Mouse (Mus musculus): ENCODE measurements around the gene Pth2. TPM values are rescaled to one million over a fixed set of nuclear protein-coding genes. Genes with fewer than 3 reads are reported as not detected.
A peak's percentile ranks its signal among the peaks of the same experiment; 100 is the strongest.
"Not testable (repeated sequence)": the region's sequence is repeated elsewhere in the genome, so short reads cannot be mapped to it uniquely, and the experiment has no call there.

The Pth2 gene
- polyA plus RNA-seq, 1 experiment from 2014 or later: not detected

DNA sequence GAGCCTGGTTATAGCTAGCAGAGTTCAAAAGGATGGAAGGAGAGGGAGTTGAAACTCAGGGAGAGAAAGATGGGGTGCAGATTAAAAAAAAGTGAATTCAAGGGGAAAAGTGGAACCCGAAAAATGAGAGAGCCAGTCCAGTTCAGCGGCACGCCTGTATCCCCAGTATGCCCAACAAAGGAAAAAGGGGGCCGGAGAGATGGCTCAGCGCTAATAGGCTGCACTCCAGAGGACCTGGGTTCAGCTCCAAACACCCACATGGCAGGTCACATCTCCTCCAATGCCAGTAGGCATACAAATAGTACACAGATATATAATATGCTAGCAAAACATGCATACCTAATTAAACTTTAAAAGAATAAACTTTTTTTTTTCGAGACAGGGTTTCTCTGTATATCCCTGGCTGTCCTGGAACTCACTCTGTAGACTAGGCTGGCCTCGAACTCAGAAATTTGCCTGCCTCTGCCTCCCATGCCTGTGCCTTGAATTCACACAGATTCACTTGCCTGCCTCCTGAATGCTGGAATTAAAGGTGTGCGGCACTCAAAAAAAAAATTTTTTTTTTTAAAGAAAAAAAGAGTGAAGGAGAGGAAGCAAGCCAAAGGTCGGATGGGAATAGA is 17.7 kb upstream of the Pth2 start:
- H3K9me3 ChIP-seq (replicated peaks): no peaks in the 10 kb centered on the region
- no peak overlapping the region for H3K4me3 ChIP-seq (replicated peaks)
- ATAC-seq (ENCODE audit: insufficient read depth): no peak
- peaks cover 60% of the 10 kb centered on the region for H3K27me3 ChIP-seq
- H3K36me3 ChIP-seq (replicated peaks): peaks cover 5% of the 10 kb centered on the region; the same call in 1 of the 2 replicates
- no peak overlapping the region for H3K9ac ChIP-seq
- H3K27ac ChIP-seq (replicated peaks): no peak overlapping the region
- H3K4me2 ChIP-seq: no peak overlapping the region
- WGBS (ENCODE audit: insufficient replicate concordance): 63% methylated on average over 9 of the region's 9 CpGs
- peaks cover 21% of the 10 kb centered on the region for H3K4me1 ChIP-seq (replicated peaks)

GRCm38 (mm10) chr7:45163735-45164490 is 16.9 kb upstream of the Pth2 start, which contains the start of gene Slc17a7:
TSS of gene Slc17a7 (plus strand) at chr7:45163949.
- H3K9ac ChIP-seq: no peak within 1 kb of the TSS
- H3K27me3 ChIP-seq: peaks cover 68% of the 10 kb centered on the region
- H3K4me2 ChIP-seq: peak within 1 kb of the TSS; percentile 75
- peak; percentile 27; the same call in 1 of the 2 replicates for ATAC-seq (ENCODE audit: insufficient read depth)
- H3K4me3 ChIP-seq (replicated peaks): peak within 1 kb of the TSS; percentile 51
- 4% methylated on average over 40 of the region's 41 CpGs for WGBS (ENCODE audit: insufficient replicate concordance)
- H3K27ac ChIP-seq (replicated peaks): no peak within 1 kb of the TSS
- H3K4me1 ChIP-seq (replicated peaks): peaks cover 21% of the 10 kb centered on the region
- no peaks in the 10 kb centered on the region; the same call in 1 of the 2 replicates for H3K36me3 ChIP-seq (replicated peaks)
- H3K9me3 ChIP-seq (replicated peaks): no peaks in the 10 kb centered on the region

DNA sequence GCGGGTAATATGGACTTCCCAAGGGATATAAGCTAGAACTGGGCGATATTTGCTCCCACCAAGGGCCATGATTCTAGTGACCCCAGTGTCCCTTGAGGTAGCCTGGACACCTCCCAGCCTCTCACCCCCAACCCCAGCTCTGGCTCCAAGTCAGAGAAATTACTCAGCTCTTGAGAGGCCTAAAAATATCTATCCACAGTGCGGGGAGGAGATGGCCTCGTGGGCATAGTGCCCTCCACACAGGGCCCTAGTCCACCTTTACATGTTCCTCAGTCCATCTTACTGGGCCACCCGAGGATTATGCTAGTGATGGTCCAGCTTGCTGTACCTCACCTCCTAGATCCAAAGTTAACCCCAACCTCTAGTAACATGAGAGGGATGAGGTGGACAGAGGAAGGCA is 16.0 kb upstream of the Pth2 start:
- Histone ChIP-seq H3K4me2 (no peak overlapping the region), H3K27ac (replicated peaks) (no peak overlapping the region), H3K9me3 (replicated peaks) (peaks cover 7% of the 10 kb centered on the region), H3K4me1 (replicated peaks) (peaks cover 21% of the 10 kb centered on the region), H3K36me3 (replicated peaks) (no peaks in the 10 kb centered on the region; the same call in 1 of the 2 replicates), H3K27me3 (peaks cover 77% of the 10 kb centered on the region), H3K9ac (no peak overlapping the region), H3K4me3 (replicated peaks) (no peak overlapping the region)
- no peak for ATAC-seq (ENCODE audit: insufficient read depth)
- 49% methylated on average over 5 of the region's 5 CpGs for WGBS (ENCODE audit: insufficient replicate concordance)

DNA sequence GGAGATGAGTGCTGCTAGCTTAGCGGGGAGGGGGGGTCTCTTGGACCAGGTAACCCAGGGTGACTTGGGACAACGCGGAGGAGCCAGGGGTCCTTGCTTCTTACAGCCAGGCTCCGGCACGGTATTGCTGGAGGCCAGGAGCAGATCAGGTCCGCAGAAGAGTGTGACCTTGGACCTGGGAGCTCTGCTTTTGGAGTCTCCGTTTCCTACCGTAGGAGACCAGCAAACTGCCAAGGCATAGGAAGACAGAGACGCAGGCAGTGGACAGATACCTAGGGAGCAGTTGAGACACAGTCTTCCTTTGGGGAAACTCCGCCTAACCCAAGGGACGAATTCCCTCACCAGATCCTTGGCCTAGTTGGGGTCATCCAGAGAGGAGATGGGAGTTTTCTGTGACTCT is 15.1 kb upstream of the Pth2 start:
- no peak overlapping the region for H3K4me2 ChIP-seq
- H3K4me1 ChIP-seq (replicated peaks): peaks cover 21% of the 10 kb centered on the region
- no peak overlapping the region for H3K4me3 ChIP-seq (replicated peaks)
- H3K27ac ChIP-seq (replicated peaks): no peak overlapping the region
- ATAC-seq (ENCODE audit: insufficient read depth): no peak
- 49% methylated on average over 11 of the region's 11 CpGs for WGBS (ENCODE audit: insufficient replicate concordance)
- no peak overlapping the region for H3K9ac ChIP-seq
- no peaks in the 10 kb centered on the region for H3K36me3 ChIP-seq (replicated peaks)
- peaks cover 85% of the 10 kb centered on the region for H3K27me3 ChIP-seq
- H3K9me3 ChIP-seq (replicated peaks): peaks cover 13% of the 10 kb centered on the region

DNA sequence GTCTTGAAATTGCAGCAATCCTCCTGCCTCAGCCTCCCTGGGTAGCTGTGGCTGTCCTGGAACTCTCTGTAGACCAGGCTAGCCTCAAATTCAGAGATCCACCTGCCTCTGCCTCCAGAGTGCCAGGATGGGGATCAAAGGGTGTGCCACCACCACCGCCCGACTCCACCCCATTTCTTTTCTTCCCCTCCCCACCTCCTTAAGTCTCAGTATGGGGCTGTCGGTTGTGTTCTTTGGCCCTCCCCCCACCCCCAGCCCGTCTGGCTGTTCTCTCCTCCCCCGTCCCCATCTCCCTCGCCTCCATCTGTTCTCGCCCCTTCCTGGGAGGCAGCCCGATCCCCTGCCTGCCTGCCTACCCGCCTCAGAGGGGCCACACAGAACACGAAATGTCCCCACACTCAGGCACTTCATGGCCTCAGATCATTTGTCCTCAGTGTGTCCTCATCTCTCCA is 13.8 kb upstream of the Pth2 start:
- peaks cover 13% of the 10 kb centered on the region for H3K9me3 ChIP-seq (replicated peaks)
- H3K4me3 ChIP-seq (replicated peaks): no peak overlapping the region
- WGBS (ENCODE audit: insufficient replicate concordance): 16% methylated on average over 10 of the region's 10 CpGs
- no peak overlapping the region for H3K4me2 ChIP-seq
- H3K4me1 ChIP-seq (replicated peaks): peaks cover 15% of the 10 kb centered on the region
- H3K9ac ChIP-seq: no peak overlapping the region
- no peak overlapping the region for H3K27ac ChIP-seq (replicated peaks)
- H3K27me3 ChIP-seq: peaks cover 98% of the 10 kb centered on the region
- no peaks in the 10 kb centered on the region for H3K36me3 ChIP-seq (replicated peaks)
- no peak for ATAC-seq (ENCODE audit: insufficient read depth)

DNA sequence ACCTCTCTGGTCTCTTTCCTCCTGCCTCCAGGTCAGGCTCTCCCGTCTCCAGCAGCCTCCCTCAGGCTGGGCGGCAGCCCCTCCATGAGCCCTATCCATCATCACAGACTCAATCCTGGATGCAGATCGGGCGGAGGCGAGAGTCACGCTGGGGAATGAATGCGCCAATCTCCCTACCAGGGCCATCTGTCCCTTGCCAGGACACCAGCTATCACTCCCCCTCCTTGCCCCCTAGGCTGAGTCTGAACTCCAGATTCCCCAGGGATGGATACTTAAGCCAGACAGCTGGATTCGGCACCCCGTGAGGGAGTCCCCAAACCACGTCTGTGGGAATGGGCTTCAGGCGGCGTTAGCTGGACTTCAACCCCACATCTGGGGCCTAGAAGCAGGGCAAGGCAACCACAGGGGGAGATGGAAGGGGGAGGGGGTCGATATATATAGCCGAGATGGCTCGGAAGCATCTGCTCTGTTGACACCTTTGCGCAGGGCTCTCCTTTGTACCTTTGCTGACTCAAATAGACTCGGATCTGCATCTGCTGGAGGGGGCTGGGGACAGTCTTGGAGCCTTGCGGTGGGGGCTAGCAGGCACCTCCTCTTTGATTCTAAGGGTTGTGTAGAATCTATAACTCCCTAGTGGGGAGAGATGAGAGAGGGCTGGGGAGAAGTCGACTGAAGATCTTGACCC is 12.9 kb upstream of the Pth2 start:
- Histone ChIP-seq H3K27ac (replicated peaks) (no peak overlapping the region), H3K4me1 (replicated peaks) (peaks cover 8% of the 10 kb centered on the region), H3K9me3 (replicated peaks) (peaks cover 13% of the 10 kb centered on the region), H3K27me3 (peaks cover 99% of the 10 kb centered on the region), H3K9ac (no peak overlapping the region), H3K4me3 (replicated peaks) (no peak overlapping the region), H3K36me3 (replicated peaks) (no peaks in the 10 kb centered on the region), H3K4me2 (no peak overlapping the region)
- 4% methylated on average over 19 of the region's 19 CpGs for WGBS (ENCODE audit: insufficient replicate concordance)
- no peak for ATAC-seq (ENCODE audit: insufficient read depth)

DNA sequence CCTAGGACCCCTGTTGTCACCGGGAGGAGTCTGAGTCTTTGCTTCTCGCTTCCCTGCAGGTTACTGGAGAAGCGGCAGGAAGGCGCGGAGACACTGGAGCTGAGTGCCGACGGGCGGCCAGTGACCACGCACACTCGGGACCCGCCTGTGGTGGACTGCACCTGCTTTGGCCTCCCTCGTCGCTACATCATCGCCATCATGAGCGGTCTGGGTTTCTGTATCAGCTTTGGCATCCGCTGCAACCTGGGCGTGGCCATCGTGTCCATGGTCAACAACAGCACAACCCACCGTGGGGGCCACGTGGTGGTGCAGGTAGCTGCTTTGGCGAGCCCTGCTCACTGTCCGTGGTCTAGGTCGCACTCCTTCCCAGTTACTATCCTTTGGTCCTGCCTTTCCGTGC is 12.1 kb upstream of the Pth2 start:
- Histone ChIP-seq H3K27me3 (peaks cover 97% of the 10 kb centered on the region), H3K27ac (replicated peaks) (no peak overlapping the region)

DNA sequence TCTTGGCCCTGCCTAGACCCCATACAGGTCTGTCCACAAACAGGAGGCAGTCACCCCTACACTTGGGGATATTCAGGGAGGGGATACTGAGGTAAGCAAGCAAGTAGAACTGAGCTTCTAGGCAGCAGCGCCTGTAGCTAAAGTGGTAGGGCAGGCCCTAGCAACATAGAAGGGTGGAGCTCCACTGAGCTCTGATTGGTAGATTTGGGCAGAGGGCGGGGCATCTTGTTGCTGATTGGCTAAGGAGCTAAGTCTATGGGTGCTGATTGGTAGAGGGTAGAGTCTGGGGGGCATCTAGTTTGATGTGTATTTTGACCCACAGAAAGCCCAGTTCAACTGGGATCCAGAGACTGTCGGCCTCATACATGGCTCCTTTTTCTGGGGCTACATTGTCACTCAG is 11.3 kb upstream of the Pth2 start:
- Histone ChIP-seq H3K4me2 (no peak overlapping the region), H3K4me3 (replicated peaks) (no peak overlapping the region), H3K4me1 (replicated peaks) (no peaks in the 10 kb centered on the region), H3K9ac (no peak overlapping the region), H3K27ac (replicated peaks) (no peak overlapping the region), H3K36me3 (replicated peaks) (no peaks in the 10 kb centered on the region), H3K9me3 (replicated peaks) (peaks cover 13% of the 10 kb centered on the region), H3K27me3 (peaks cover 96% of the 10 kb centered on the region)
- 66% methylated on average over 3 of the region's 3 CpGs for WGBS (ENCODE audit: insufficient replicate concordance)
- ATAC-seq (ENCODE audit: insufficient read depth): no peak

More for the DNA sequence above, 12.1 kb upstream of the Pth2 start:
- WGBS (ENCODE audit: insufficient replicate concordance): 7% methylated on average over 24 of the region's 24 CpGs
- peaks cover 13% of the 10 kb centered on the region for H3K9me3 ChIP-seq (replicated peaks)
- H3K4me1 ChIP-seq (replicated peaks): peaks cover 6% of the 10 kb centered on the region
- ATAC-seq (ENCODE audit: insufficient read depth): no peak
- H3K4me3 ChIP-seq (replicated peaks): no peak overlapping the region
- H3K36me3 ChIP-seq (replicated peaks): no peaks in the 10 kb centered on the region
- H3K4me2 ChIP-seq: no peak overlapping the region
- no peak overlapping the region for H3K9ac ChIP-seq

DNA sequence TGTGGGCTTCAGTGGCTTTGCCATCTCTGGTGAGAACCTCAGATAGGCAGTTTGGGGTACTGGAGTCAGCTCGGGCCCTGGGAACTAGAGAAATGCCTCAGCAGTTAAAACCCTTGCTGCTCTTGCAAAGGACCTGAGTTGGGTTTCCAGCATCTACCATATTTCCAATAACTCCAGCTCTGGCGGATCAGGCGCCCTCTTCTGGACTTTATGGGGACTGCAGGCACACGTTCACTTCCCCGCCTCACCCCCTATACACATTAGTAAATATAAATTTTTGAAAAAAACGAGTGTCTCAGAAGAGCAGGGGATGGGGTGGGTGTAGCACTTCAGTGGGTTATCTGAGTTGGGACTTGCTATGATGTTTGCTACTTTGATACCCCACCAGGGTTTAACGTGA is 7.8 kb upstream of the Pth2 start:
- H3K4me3 ChIP-seq (replicated peaks): no peak overlapping the region
- no peaks in the 10 kb centered on the region for H3K36me3 ChIP-seq (replicated peaks)
- no peak for ATAC-seq (ENCODE audit: insufficient read depth)
- no peak overlapping the region for H3K9ac ChIP-seq
- peaks cover 3% of the 10 kb centered on the region; the same call in 1 of the 2 replicates for H3K4me1 ChIP-seq (replicated peaks)
- H3K4me2 ChIP-seq: no peak overlapping the region
- H3K27me3 ChIP-seq: peaks cover 96% of the 10 kb centered on the region
- no peak overlapping the region for H3K27ac ChIP-seq (replicated peaks)
- peaks cover 13% of the 10 kb centered on the region for H3K9me3 ChIP-seq (replicated peaks)
- WGBS (ENCODE audit: insufficient replicate concordance): 46% methylated on average over 7 of the region's 7 CpGs

DNA sequence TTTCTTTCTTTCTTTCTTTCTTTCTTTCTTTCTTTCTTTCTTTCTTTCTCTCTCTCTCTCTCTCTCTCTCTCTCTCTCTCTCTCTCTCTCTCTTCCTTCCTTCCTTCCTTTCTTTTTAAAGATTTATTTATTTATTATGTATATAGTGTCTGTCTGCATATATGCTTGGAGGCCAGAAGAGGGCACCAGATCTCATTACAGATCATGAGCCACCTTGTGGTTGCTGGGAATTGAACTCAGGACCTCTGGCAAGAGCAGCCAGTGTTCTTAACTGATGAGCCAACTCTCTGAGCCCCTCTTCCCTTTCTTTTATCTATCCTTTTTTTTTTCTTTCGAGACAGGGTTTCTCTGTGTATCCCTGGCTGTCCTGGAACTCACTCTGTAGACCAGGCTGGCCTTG is 7.0 kb upstream of the Pth2 start:
- WGBS (ENCODE audit: insufficient replicate concordance): 43% methylated on average over 1 of the region's 1 CpGs
- not testable (repeated sequence) for ATAC-seq (ENCODE audit: insufficient read depth); H3K27ac ChIP-seq (replicated peaks); H3K4me3 ChIP-seq (replicated peaks); H3K36me3 ChIP-seq (replicated peaks); H3K9ac ChIP-seq; H3K4me1 ChIP-seq (replicated peaks); H3K4me2 ChIP-seq
- Histone ChIP-seq H3K9me3 (replicated peaks) (peaks cover 13% of the 10 kb centered on the region), H3K27me3 (peaks cover 96% of the 10 kb centered on the region)

All from liver, embryonic 15.5 days (tissue).